Mouse (Mus musculus): ENCODE measurements at regions not wholly inside any gene's neighbourhood (a gene's known extent, or its start where the extent isn't known, plus 50 kb on each side); places are given as distances from the start of the nearest gene placed in this dataset.

GRCm38 (mm10) chr7:125383021-125383420 is 61.5 kb upstream of the Kdm8 start:
- no peak for DNase-seq (ENCODE audit: low read depth in 2 of 2, low spot score in 2 of 2)

- no peak for DNase-seq (ENCODE audit: low read depth in 2 of 2, low spot score in 2 of 2)
Measured at GRCm38 (mm10) chr7:125384171-125384570, 60.3 kb upstream of the Kdm8 start.

GRCm38 (mm10) chr7:125392536-125392935 is 51.9 kb upstream of the Kdm8 start:
- DNase-seq (ENCODE audit: low read depth in 2 of 2, low spot score in 2 of 2), result no peak

- no peak for DNase-seq (ENCODE audit: low read depth in 2 of 2, low spot score in 2 of 2)
Measured at GRCm38 (mm10) chr7:125393228-125393627, 51.2 kb upstream of the Kdm8 start.

GRCm38 (mm10) chr7:125393654-125394346 is 50.7 kb upstream of the Kdm8 start:
- peak; percentile 73 to 79 for DNase-seq (ENCODE audit: low read depth in 2 of 2, low spot score in 2 of 2)
